Mouse (Mus musculus) forebrain, postnatal 0 days (tissue): ENCODE results near the gene Ggact. TPM values are rescaled to one million over a fixed set of nuclear protein-coding genes. Genes with fewer than 3 reads are reported as not detected.

ENCODE experiments used
- ATAC-seq: fragments of 200-750 bp; cut with Nextera tagmentation; 2 replicates; pipeline ENCODE4 v1.8.0; 2017; ENCODE audit warnings: mild to moderate bottlenecking, moderate library complexity
- DNase-seq: peaks from one replicate; pipeline ENCODE4 v3.0.0-alpha.2; 2015
- H3K27ac ChIP-seq: fragments of 300-500 bp; sonication (generic); 2 replicates; pipeline ENCODE4 v1.5.1; 2014; ENCODE audit warnings: low read depth, mild to moderate bottlenecking, antibody characterized with exemption, low read length, moderate library complexity, mixed read lengths
- H3K27me3 ChIP-seq: fragments of 300-500 bp; sonication (generic); 2 replicates; pipeline ENCODE4 v1.6.1; 2014; ENCODE audit warnings: mild to moderate bottlenecking, low read length, mixed read lengths; ENCODE audit not compliant: insufficient read depth
- H3K36me3 ChIP-seq: fragments of 300-500 bp; sonication (generic); 2 replicates; pipeline ENCODE4 v1.6.1; 2014; ENCODE audit warnings: mild to moderate bottlenecking, moderate library complexity; ENCODE audit not compliant: insufficient read depth
- H3K4me1 ChIP-seq: fragments of 300-500 bp; sonication (generic); 2 replicates; pipeline ENCODE4 v1.6.1; 2014; ENCODE audit warnings: antibody characterized with exemption; ENCODE audit not compliant: insufficient read depth
- H3K4me2 ChIP-seq: fragments of 300-500 bp; sonication (generic); 2 replicates; pipeline ENCODE4 v1.6.1; 2014; ENCODE audit warnings: low read depth, mild to moderate bottlenecking, moderate library complexity
- H3K4me3 ChIP-seq: fragments of 300-500 bp; sonication (generic); 2 replicates; pipeline ENCODE4 v1.5.1; 2014; ENCODE audit warnings: low read depth, low read length, mixed read lengths
- H3K9ac ChIP-seq: fragments of 300-500 bp; sonication (generic); 2 replicates; pipeline ENCODE4 v1.6.1; 2014; ENCODE audit warnings: mild to moderate bottlenecking
- H3K9me3 ChIP-seq: fragments of 300-500 bp; sonication (generic); 2 replicates; pipeline ENCODE4 v1.6.1; 2016; ENCODE audit warnings: low read length
- CTCF ChIP-seq: sonication (generic); IDR thresholded peaks from 2 replicates; pipeline ENCODE4 v1.5.1; 2016; ENCODE audit warnings: antibody characterized with exemption, control low read depth, low read depth
- WGBS: fragments of 180-500 bp; shearing (Covaris S2); extraction: QIAGEN DNeasy Blood & Tissue Kit; methylation state at CpG from one replicate; pipeline ENCODE4 v1.1.7; 2014; 5-methylcytosine and 5-hydroxymethylcytosine counted together
- polyA plus RNA-seq: library from polyadenylated mRNA; unstranded; fragments of >200 nt; fragmentation: Nextera tagmentation; extraction: Ambion mirVana; gene quantifications from 2 replicates; pipeline ENCODE4 v1.2.1, GENCODE M21; 2015
- total RNA-seq: library from RNA; depleted of rRNA; stranded (reverse); fragments of >200 nt; gene quantifications from 2 replicates; pipeline ENCODE4 v1.2.3, GENCODE M21; 2014

Ggact gene
- total and polyA plus RNA-seq, 2 experiments from 2014 or later: 18.8 to 19.2 TPM

DNA sequence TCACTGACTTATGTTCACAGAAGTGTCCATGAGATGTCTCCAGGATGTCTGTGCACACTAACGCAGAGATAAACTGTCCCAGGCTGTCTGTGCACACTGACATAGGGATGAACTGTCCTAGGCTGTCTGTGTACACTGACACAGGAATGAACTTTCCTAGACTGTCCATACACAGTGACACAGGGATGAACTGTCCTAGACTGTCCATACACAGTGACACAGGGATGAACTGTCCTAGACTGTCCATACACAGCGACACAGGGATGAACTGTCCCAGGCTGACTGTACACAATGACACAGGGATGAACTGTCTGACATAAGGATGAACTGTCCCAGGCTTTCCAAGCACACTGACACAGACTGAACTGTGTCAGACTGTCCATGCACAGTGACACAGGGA lies 88.1 kb downstream of the Ggact start:
- Histone ChIP-seq H3K9me3 (no peaks in the 10 kb centered on the region), H3K36me3 (no peaks in the 10 kb centered on the region), H3K9ac (no peak overlapping the region), H3K27me3 (no peaks in the 10 kb centered on the region), H3K4me2 (no peak overlapping the region), H3K4me1 (no peaks in the 10 kb centered on the region), H3K4me3 (no peak overlapping the region), H3K27ac (no peak overlapping the region)
- DNase-seq (no peak), ATAC-seq (no peak)
- TF ChIP-seq CTCF: no peak
- WGBS: 94% methylated on average over 2 of the region's 2 CpGs

DNA sequence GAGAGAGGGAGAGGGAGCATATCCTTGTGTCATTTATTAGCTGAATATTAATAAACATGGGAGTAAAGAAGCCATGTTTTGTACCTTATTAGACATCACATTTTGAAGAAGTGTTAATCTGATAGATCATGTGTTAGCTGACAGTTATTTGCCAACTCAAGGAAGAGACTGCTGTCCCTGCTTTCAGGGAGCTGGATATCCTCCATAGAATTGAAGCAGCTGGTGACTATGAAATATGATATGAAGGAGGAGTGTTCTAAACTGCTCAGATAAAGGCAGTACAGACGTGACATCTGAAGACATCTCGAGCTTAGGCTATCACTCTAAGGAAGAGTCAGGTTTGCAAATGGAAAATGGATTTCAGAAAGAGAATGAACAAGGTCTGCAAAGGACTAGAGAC lies 89.8 kb downstream of the Ggact start:
- no peak overlapping the region for H3K4me3 ChIP-seq
- 77% methylated on average over 2 of the region's 2 CpGs for WGBS
- no peak overlapping the region for H3K4me2 ChIP-seq
- no peaks in the 10 kb centered on the region for H3K36me3 ChIP-seq
- no peaks in the 10 kb centered on the region for H3K4me1 ChIP-seq
- ATAC-seq: no peak
- H3K27ac ChIP-seq: no peak overlapping the region
- DNase-seq: no peak
- no peaks in the 10 kb centered on the region for H3K9me3 ChIP-seq
- H3K27me3 ChIP-seq: no peaks in the 10 kb centered on the region
- no peak overlapping the region for H3K9ac ChIP-seq
- no peak for TF ChIP-seq CTCF

DNA sequence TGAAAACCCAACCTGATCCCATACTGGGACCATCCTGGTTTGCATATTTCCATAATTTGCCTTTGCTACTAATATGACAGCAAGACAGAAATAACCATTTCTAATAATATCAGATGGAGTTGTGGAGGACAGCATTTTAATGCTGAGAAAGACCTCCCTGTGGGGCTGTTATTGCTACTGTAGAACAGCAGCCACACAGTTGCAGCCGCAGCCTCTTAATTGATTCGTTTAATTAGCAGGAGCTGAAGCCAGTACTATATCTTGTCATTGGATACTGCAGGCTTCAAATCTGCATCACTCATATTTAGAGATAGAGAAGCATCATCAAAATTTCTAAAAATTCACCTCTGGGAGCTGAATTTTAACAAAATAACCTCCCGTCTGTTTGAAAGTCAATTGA lies 92.6 kb downstream of the Ggact start:
- WGBS: 67% methylated on average over 3 of the region's 3 CpGs
- TF ChIP-seq CTCF: no peak
- Histone ChIP-seq H3K4me1 (no peaks in the 10 kb centered on the region), H3K9me3 (no peaks in the 10 kb centered on the region), H3K4me3 (no peak overlapping the region), H3K9ac (no peak overlapping the region), H3K27ac (no peak overlapping the region), H3K27me3 (no peaks in the 10 kb centered on the region), H3K36me3 (no peaks in the 10 kb centered on the region), H3K4me2 (no peak overlapping the region)
- DNase-seq: no peak
- ATAC-seq: no peak

DNA sequence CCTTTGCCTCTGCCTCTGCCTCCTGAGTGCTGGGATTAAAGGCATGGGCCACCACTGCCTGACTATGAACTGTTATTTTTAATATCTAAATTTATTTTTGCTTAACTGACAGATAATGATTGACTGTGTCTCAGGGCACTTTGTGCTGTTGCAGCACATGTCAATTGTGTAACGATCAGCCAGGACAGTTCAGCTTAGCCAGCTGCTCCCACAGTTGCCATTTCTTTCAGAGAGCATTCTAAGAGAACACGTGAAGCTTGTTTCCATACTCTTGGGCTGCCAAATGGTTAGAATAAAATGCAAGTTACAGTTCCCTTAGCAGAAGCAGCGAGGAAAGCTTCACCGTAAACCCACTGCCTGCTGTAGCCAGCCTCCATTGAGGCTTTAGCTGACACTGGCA lies 113.3 kb downstream of the Ggact start:
- no peaks in the 10 kb centered on the region for H3K9me3 ChIP-seq
- no peaks in the 10 kb centered on the region for H3K4me1 ChIP-seq
- H3K36me3 ChIP-seq: no peaks in the 10 kb centered on the region
- no peak for TF ChIP-seq CTCF
- no peak overlapping the region for H3K9ac ChIP-seq
- DNase-seq (no peak), ATAC-seq (no peak)
- no peak overlapping the region for H3K4me2 ChIP-seq
- no peak overlapping the region for H3K4me3 ChIP-seq
- 59% methylated on average over 4 of the region's 4 CpGs for WGBS
- H3K27ac ChIP-seq: no peak overlapping the region
- no peaks in the 10 kb centered on the region for H3K27me3 ChIP-seq

DNA sequence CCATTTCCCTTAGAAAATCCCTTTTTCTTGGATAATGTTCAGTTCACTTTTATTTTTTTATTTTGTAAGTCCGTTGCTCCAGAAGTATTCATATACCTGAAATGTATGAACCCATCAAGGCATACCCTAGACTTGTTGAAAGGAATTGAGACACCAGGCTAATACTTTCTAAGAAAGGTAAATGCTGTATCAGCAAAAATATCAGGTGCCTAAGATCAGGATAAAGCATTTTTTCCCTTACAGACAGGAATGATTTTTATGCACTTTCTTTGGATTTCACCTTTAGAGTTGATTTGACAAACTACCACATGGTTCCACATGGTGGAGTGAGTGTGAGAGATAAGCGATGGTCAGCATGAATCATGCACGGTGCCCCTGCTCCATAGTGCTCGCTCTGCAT lies 120.2 kb downstream of the Ggact start:
- no peak overlapping the region for H3K4me2 ChIP-seq
- no peaks in the 10 kb centered on the region for H3K9me3 ChIP-seq
- H3K9ac ChIP-seq: no peak overlapping the region
- no peak overlapping the region for H3K27ac ChIP-seq
- no peak for ATAC-seq
- WGBS: 94% methylated on average over 4 of the region's 4 CpGs
- DNase-seq: no peak
- no peaks in the 10 kb centered on the region for H3K27me3 ChIP-seq
- no peaks in the 10 kb centered on the region for H3K36me3 ChIP-seq
- H3K4me1 ChIP-seq: no peaks in the 10 kb centered on the region
- H3K4me3 ChIP-seq: no peak overlapping the region
- no peak for TF ChIP-seq CTCF

DNA sequence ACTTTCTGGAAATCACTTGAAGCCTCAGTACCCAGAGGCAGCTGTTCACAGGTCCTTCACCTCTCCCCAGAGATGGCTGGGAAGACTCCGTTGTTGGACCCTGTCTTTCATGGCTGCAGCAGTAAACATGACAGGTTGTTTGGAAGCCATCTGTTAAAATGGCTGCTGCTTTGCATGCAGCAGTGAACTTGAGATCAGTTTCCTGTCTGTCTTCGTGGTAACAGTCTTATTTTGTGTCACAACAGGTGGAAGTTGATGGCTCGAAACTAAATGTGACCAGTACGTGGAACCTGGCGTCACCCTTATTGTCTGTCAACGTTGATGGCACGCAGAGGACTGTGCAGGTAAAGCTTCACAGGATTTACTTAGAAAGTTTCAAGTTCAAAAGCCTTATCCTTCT lies 123.4 kb downstream of the Ggact start:
- Histone ChIP-seq H3K4me2 (no peak overlapping the region), H3K4me1 (no peaks in the 10 kb centered on the region), H3K27me3 (no peaks in the 10 kb centered on the region), H3K36me3 (no peaks in the 10 kb centered on the region), H3K27ac (no peak overlapping the region), H3K9me3 (no peaks in the 10 kb centered on the region), H3K4me3 (no peak overlapping the region), H3K9ac (no peak overlapping the region)
- TF ChIP-seq CTCF: no peak
- 72% methylated on average over 7 of the region's 7 CpGs for WGBS
- ATAC-seq (no peak), DNase-seq (no peak)

DNA sequence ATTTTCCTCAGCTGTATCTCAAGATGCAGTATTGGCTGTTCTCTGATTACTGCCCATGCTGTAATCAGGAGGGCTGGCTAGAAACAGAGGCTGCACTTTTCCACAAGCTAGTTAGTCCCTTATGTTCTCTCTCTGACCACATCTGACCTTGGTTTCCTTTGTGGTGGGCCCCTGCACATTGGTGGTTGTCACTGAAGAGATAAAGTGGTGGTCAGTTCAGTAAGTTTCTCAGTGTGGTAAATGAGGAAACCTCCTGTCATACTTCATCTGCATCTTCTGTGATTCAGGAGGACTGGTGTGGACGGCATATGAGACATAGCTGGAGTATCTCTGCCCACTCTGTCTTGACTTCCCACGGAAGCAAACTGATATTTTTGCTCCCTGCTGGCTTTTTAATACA lies 125.4 kb downstream of the Ggact start:
- Histone ChIP-seq H3K27me3 (no peaks in the 10 kb centered on the region), H3K4me3 (no peak overlapping the region), H3K4me1 (no peaks in the 10 kb centered on the region), H3K27ac (no peak overlapping the region), H3K36me3 (no peaks in the 10 kb centered on the region), H3K4me2 (no peak overlapping the region), H3K9ac (no peak overlapping the region), H3K9me3 (no peaks in the 10 kb centered on the region)
- no peak for ATAC-seq
- no peak for TF ChIP-seq CTCF
- 81% methylated on average over 2 of the region's 2 CpGs for WGBS
- DNase-seq: no peak

DNA sequence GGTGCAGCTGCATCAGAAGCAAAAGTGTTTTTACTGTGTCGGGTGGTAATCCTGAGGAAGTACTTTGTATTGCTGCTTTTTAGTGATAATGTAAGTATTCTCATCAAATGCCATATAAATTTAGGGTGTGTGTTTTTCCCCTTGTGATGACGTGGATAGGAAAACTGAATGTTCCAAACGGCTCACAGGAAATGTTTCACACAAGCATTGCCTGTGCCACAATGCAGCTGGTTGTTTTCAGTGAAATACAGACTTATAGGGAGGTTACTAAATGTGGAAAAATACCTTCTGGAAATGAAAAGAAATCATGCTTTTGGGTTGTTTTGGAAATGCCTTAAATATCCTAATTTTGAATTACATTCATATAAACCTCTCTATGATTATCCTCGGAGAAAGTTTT lies 128.9 kb downstream of the Ggact start:
- Histone ChIP-seq H3K9me3 (no peaks in the 10 kb centered on the region), H3K9ac (no peak overlapping the region), H3K27me3 (no peaks in the 10 kb centered on the region), H3K4me1 (no peaks in the 10 kb centered on the region), H3K27ac (no peak overlapping the region), H3K4me3 (no peak overlapping the region), H3K4me2 (no peak overlapping the region), H3K36me3 (no peaks in the 10 kb centered on the region)
- WGBS: 68% methylated on average over 4 of the region's 4 CpGs
- DNase-seq: no peak
- no peak for ATAC-seq
- TF ChIP-seq CTCF: no peak
